Mouse (Mus musculus): ENCODE data around the gene Lef1.

Gene Lef1

GRCm38 (mm10) chr3:131141546-131141945, 31.3 kb downstream of the Lef1 start:
- DNase-seq (ENCODE audit: low spot score) = no peak

GRCm38 (mm10) chr3:131144250-131144649, 34.0 kb downstream of the Lef1 start:
- no peak for DNase-seq (ENCODE audit: low spot score)

GRCm38 (mm10) chr3:131152921-131153320, 42.6 kb downstream of the Lef1 start:
- no peak for DNase-seq (ENCODE audit: low spot score)

GRCm38 (mm10) chr3:131153896-131154295, 43.6 kb downstream of the Lef1 start:
- DNase-seq (ENCODE audit: low spot score) = no peak

- no peak for DNase-seq (ENCODE audit: low spot score)
Measured at GRCm38 (mm10) chr3:131154576-131154975, 44.3 kb downstream of the Lef1 start.

GRCm38 (mm10) chr3:131155066-131155465, 44.8 kb downstream of the Lef1 start:
- no peak for DNase-seq (ENCODE audit: low spot score)

GRCm38 (mm10) chr3:131155657-131156056, 45.4 kb downstream of the Lef1 start:
- no peak for DNase-seq (ENCODE audit: low spot score)

- DNase-seq (ENCODE audit: low spot score) = no peak
Measured at GRCm38 (mm10) chr3:131156377-131156776, 46.1 kb downstream of the Lef1 start.

GRCm38 (mm10) chr3:131157471-131157870, 47.2 kb downstream of the Lef1 start:
- DNase-seq (ENCODE audit: low spot score) = no peak

- no peak for DNase-seq (ENCODE audit: low spot score)
Measured at GRCm38 (mm10) chr3:131159204-131159760, 49.0 kb downstream of the Lef1 start.

GRCm38 (mm10) chr3:131159881-131160615, 49.8 kb downstream of the Lef1 start:
- no peak for DNase-seq (ENCODE audit: low spot score)

- DNase-seq (ENCODE audit: low spot score) = no peak
Measured at GRCm38 (mm10) chr3:131160921-131161320, 50.6 kb downstream of the Lef1 start.

GRCm38 (mm10) chr3:131167731-131168130, 57.5 kb downstream of the Lef1 start:
- DNase-seq (ENCODE audit: low spot score) = no peak

- no peak for DNase-seq (ENCODE audit: low spot score)
Measured at GRCm38 (mm10) chr3:131169161-131169560, 58.9 kb downstream of the Lef1 start.

GRCm38 (mm10) chr3:131170099-131170643, 59.9 kb downstream of the Lef1 start:
- no peak for DNase-seq (ENCODE audit: low spot score)

- no peak for DNase-seq (ENCODE audit: low spot score)
Measured at GRCm38 (mm10) chr3:131171292-131171960, 61.2 kb downstream of the Lef1 start.

- no peak for DNase-seq (ENCODE audit: low spot score)
Measured at GRCm38 (mm10) chr3:131172293-131172692, 62.0 kb downstream of the Lef1 start.

- DNase-seq (ENCODE audit: low spot score) = no peak
Measured at GRCm38 (mm10) chr3:131181006-131181405, 70.7 kb downstream of the Lef1 start.

- no peak for DNase-seq (ENCODE audit: low spot score)
Measured at GRCm38 (mm10) chr3:131182158-131182557, 71.9 kb downstream of the Lef1 start.

- DNase-seq (ENCODE audit: low spot score) = no peak
Measured at GRCm38 (mm10) chr3:131186193-131186592, 75.9 kb downstream of the Lef1 start.

GRCm38 (mm10) chr3:131190239-131190638, 80.0 kb downstream of the Lef1 start:
- no peak for DNase-seq (ENCODE audit: low spot score)

- no peak for DNase-seq (ENCODE audit: low spot score)
Measured at GRCm38 (mm10) chr3:131190671-131191367, 80.5 kb downstream of the Lef1 start.
